ENCODE assay signal across 9 mouse cellular contexts in the genomic region with DNA sequence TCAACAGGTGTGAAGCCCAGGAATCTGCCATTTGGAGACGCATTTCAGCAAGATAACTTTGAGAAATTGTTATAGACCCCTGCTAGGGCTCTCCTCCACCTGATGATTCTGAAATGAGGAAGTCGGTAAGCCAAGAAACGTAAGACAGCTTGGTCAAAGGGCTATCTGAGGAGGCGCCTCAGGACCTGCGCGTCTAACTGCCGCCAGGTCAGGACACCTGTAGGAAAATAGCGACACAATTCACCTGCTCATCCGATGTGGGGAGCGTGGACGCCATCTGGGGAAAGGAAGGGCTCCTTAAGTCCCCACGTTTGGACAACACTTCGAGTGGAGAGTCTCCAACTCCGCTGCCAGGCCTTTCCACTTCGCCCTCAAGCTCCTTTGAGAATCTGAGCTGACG. TPM values are rescaled to one million over a fixed set of nuclear protein-coding genes. Genes with fewer than 3 reads are reported as not detected.
DNase-seq lines count a peak whose midpoint lies in the region; ATAC-seq and TF ChIP-seq lines count a peak whose summit lies in the region.
"Had no signal": no experiment of that assay in that cellular context is flagged by ENCODE, and none has a peak within 500 bp of the region (broad histone marks: within the 10 kb centered on the region; RNA-seq: fewer than 3 reads in every experiment).

No protein-coding gene starts in this region.

- no peak for DNase-seq in heart, adult 9 months (ENCODE audit: low spot score in 2 of 2)
- DNase-seq in G1E (ENCODE audit: low spot score) = no peak
- no peak for DNase-seq in midbrain, embryonic 10.5 days (ENCODE audit: low spot score)
- DNase-seq in adrenal gland, adult 2 months = no peak
- no peak for DNase-seq in left cerebral cortex, postnatal 14 days (ENCODE audit: low spot score in 2 of 2)
- DNase-seq in gastrocnemius, postnatal 10 days = no peak

- intact Hi-C loops in left cerebral cortex, postnatal 14 days (cut with DNase I) = no loop called here

- no peaks in the 10 kb centered on the region for H3K27me3 ChIP-seq in heart, embryonic 14.5 days (ENCODE audit: control insufficient read depth, insufficient read depth, low read length)
- H3K27me3 ChIP-seq in G1E (ENCODE audit: insufficient read depth, low read length) = no peaks in the 10 kb centered on the region
- no peaks in the 10 kb centered on the region for H3K27me3 ChIP-seq in hindbrain, embryonic 12.5 days
- H3K27me3 ChIP-seq in midbrain, embryonic 10.5 days (ENCODE audit: low read depth, poor library complexity, severe bottlenecking) = no peaks in the 10 kb centered on the region

- 2% methylated on average over 16 of the region's 16 CpGs for WGBS in heart, embryonic 14.5 days
- 2% methylated on average over 16 of the region's 16 CpGs for WGBS in hindbrain, embryonic 12.5 days
- 3% methylated on average over 16 of the region's 16 CpGs for WGBS in midbrain, embryonic 10.5 days

- H3K4me2 ChIP-seq in heart, embryonic 14.5 days (ENCODE audit: low read length) = peak overlapping the region; percentile 93
- peak overlapping the region; percentile 88 for H3K4me2 ChIP-seq in hindbrain, embryonic 12.5 days (replicated peaks)

- no peak for ATAC-seq in heart, embryonic 14.5 days (ENCODE audit: insufficient number of reproducible peaks, insufficient read depth, low FRiP score, low read depth)
- no peak for ATAC-seq in G1E (ENCODE audit: extremely low read depth, insufficient number of reproducible peaks, low FRiP score, poor library complexity, severe bottlenecking)
- ATAC-seq in hindbrain, embryonic 12.5 days (ENCODE audit: low FRiP score) = no peak; the same call in 1 of the 2 replicates

- peaks cover 28% of the 10 kb centered on the region for H3K36me3 ChIP-seq in heart, embryonic 14.5 days (ENCODE audit: control insufficient read depth, insufficient read depth, low read length)
- peaks cover 42% of the 10 kb centered on the region for H3K36me3 ChIP-seq in G1E (replicated peaks)
- H3K36me3 ChIP-seq in hindbrain, embryonic 12.5 days = peaks cover 3% of the 10 kb centered on the region; the same call in 1 of the 2 replicates
- H3K36me3 ChIP-seq in midbrain, embryonic 10.5 days = peaks cover 28% of the 10 kb centered on the region

- H3K4me1 ChIP-seq in heart, embryonic 14.5 days (ENCODE audit: control insufficient read depth in 2 of 2, insufficient read depth in 2 of 2, low read length in 2 of 2) = peaks cover 3 to 10% of the 10 kb centered on the region in 2 experiments; a peak in 3 of 4 replicates
- peaks cover 26% of the 10 kb centered on the region for H3K4me1 ChIP-seq in G1E (ENCODE audit: insufficient read depth, low read depth, low read length)
- peaks cover 16% of the 10 kb centered on the region for H3K4me1 ChIP-seq in hindbrain, embryonic 12.5 days
- peaks cover 24% of the 10 kb centered on the region for H3K4me1 ChIP-seq in midbrain, embryonic 10.5 days

- no peak for TF ChIP-seq CTCF in G1E (IDR thresholded peaks at IDR 0.05; ENCODE audit: low read depth, low read length)

- peak overlapping the region; percentile 55 to 58 for H3K27ac ChIP-seq in heart, embryonic 14.5 days (replicated peaks in 1 of 2; ENCODE audit: control insufficient read depth in 1 of 2, insufficient read depth in 1 of 2, low read depth in 2 of 2, low read length in 2 of 2)
- H3K27ac ChIP-seq in hindbrain, embryonic 12.5 days = no peak overlapping the region
- H3K27ac ChIP-seq in midbrain, embryonic 10.5 days (replicated peaks) = peak overlapping the region; percentile 87

- peak overlapping the region; percentile 63 to 85 for H3K4me3 ChIP-seq in heart, embryonic 14.5 days (ENCODE audit: control insufficient read depth in 1 of 2, insufficient read depth in 1 of 2, low read depth in 1 of 2, low read length in 2 of 2)
- H3K4me3 ChIP-seq in G1E (ENCODE audit: low read depth, low read length) = peak overlapping the region; percentile 76
- peak overlapping the region; percentile 54 for H3K4me3 ChIP-seq in hindbrain, embryonic 12.5 days
- peak overlapping the region; percentile 73 for H3K4me3 ChIP-seq in midbrain, embryonic 10.5 days

- H3K9me3 ChIP-seq in heart, embryonic 14.5 days (ENCODE audit: control insufficient read depth, low read length) = no peaks in the 10 kb centered on the region
- H3K9me3 ChIP-seq in G1E (replicated peaks) = no peaks in the 10 kb centered on the region
- no peaks in the 10 kb centered on the region for H3K9me3 ChIP-seq in hindbrain, embryonic 12.5 days (replicated peaks)
- H3K9me3 ChIP-seq in midbrain, embryonic 10.5 days (replicated peaks) = no peaks in the 10 kb centered on the region

- H3K9ac ChIP-seq in heart, embryonic 14.5 days (ENCODE audit: low read length) = peak overlapping the region; percentile 81
- H3K9ac ChIP-seq in hindbrain, embryonic 12.5 days = peak overlapping the region; percentile 55

RNA-seq across cellular contexts. Expression of a gene that starts 0.4 kb away (rescaled TPM):
- polyA plus RNA-seq in heart, embryonic 14.5 days (2014; fragmentation: Nextera tagmentation; extraction: Ambion mirVana) = 39.0 and 40.2 TPM in 2 replicates
- total RNA-seq in G1E (2014; fragmentation: Nextera tagmentation) = 57.5 and 71.6 TPM in 2 replicates
- total RNA-seq in G1E (2017) = 25.6 and 25.7 TPM in 2 replicates
- polyA plus RNA-seq in G1E (2012) = 26.0 and 28.7 TPM in 2 replicates
- polyA plus RNA-seq in hindbrain, embryonic 12.5 days (2016; fragmentation: Nextera tagmentation; extraction: Ambion mirVana) = 64.2 and 65.7 TPM in 2 replicates
- polyA plus RNA-seq in midbrain, embryonic 10.5 days (2016; fragmentation: Nextera tagmentation; extraction: Ambion mirVana) = 60.7 and 68.7 TPM in 2 replicates
- total RNA-seq in adrenal gland, adult 2 months (2021) = 100 to 1,000 TPM in 1 of 2 experiments, 10 to 100 TPM in 1; 75.7 to 106 TPM
- polyA plus RNA-seq in adrenal gland, adult 2 months (2012; rRNA removed) = 91.3 and 122 TPM in 2 replicates
- 100 to 1,000 TPM; 146 to 151 TPM for total RNA-seq in left cerebral cortex, postnatal 14 days (2021)
- 10 to 100 TPM; 31.5 to 34.3 TPM for total RNA-seq in gastrocnemius, postnatal 10 days (2021)

RNA-seq across cellular contexts. Expression of a gene that starts 12.5 kb away (rescaled TPM):
- 6.1 and 7.9 TPM in 2 replicates for polyA plus RNA-seq in heart, embryonic 14.5 days (2014; fragmentation: Nextera tagmentation; extraction: Ambion mirVana)
- 23.3 and 23.6 TPM in 2 replicates for total RNA-seq in G1E (2014; fragmentation: Nextera tagmentation)
- total RNA-seq in G1E (2017) = 24.2 and 26.7 TPM in 2 replicates
- polyA plus RNA-seq in G1E (2012) = 2.7 and 3.0 TPM in 2 replicates
- polyA plus RNA-seq in hindbrain, embryonic 12.5 days (2016; fragmentation: Nextera tagmentation; extraction: Ambion mirVana) = 12.1 and 13.4 TPM in 2 replicates
- polyA plus RNA-seq in midbrain, embryonic 10.5 days (2016; fragmentation: Nextera tagmentation; extraction: Ambion mirVana) = 7.0 and 10.8 TPM in 2 replicates
- 10 to 100 TPM; 11.7 to 19.7 TPM for total RNA-seq in adrenal gland, adult 2 months (2021)
- 3.2 and 4.1 TPM in 2 replicates for polyA plus RNA-seq in adrenal gland, adult 2 months (2012; rRNA removed)
- total RNA-seq in left cerebral cortex, postnatal 14 days (2021) = 10 to 100 TPM; 25.6 to 31.9 TPM
- total RNA-seq in gastrocnemius, postnatal 10 days (2021) = 1 to 10 TPM; 7.0 to 8.9 TPM

RNA-seq across cellular contexts. Expression of a gene that starts 12.6 kb away (rescaled TPM):
- 1.7 and 2.0 TPM in 2 replicates for polyA plus RNA-seq in heart, embryonic 14.5 days (2014; fragmentation: Nextera tagmentation; extraction: Ambion mirVana)
- total RNA-seq in G1E (2014; fragmentation: Nextera tagmentation) (not detected in 2 replicates), G1E (2017) (0.33 TPM in 1 of 2 replicates, not detected in the other)
- polyA plus RNA-seq in G1E (2012) = not detected in 2 replicates
- polyA plus RNA-seq in hindbrain, embryonic 12.5 days (2016; fragmentation: Nextera tagmentation; extraction: Ambion mirVana) = 3.0 and 3.2 TPM in 2 replicates
- polyA plus RNA-seq in midbrain, embryonic 10.5 days (2016; fragmentation: Nextera tagmentation; extraction: Ambion mirVana) = 4.1 and 5.1 TPM in 2 replicates
- total RNA-seq in adrenal gland, adult 2 months (2021) = under 1 TPM in 1 of 2 experiments, not detected in 1; 0.52 TPM
- not detected in 2 replicates for polyA plus RNA-seq in adrenal gland, adult 2 months (2012; rRNA removed)
- total RNA-seq in left cerebral cortex, postnatal 14 days (2021) = under 1 TPM; 0.44 to 0.55 TPM
- total RNA-seq in gastrocnemius, postnatal 10 days (2021) = 1 to 10 TPM in 1 of 2 experiments, under 1 TPM in 1; 0.61 to 1.0 TPM
- total RNA-seq: hematopoietic stem cell, adult 5-6 weeks had no signal

RNA-seq across cellular contexts. Expression of a gene that starts 24.7 kb away (rescaled TPM):
- polyA plus RNA-seq in heart, embryonic 14.5 days (2014; fragmentation: Nextera tagmentation; extraction: Ambion mirVana) = 1.0 and 1.1 TPM in 2 replicates
- total RNA-seq in G1E (2014; fragmentation: Nextera tagmentation) (2.8 and 3.9 TPM in 2 replicates), G1E (2017) (1.3 and 1.8 TPM in 2 replicates)
- polyA plus RNA-seq in G1E (2012) = 0.16 and 0.19 TPM in 2 replicates
- 2.0 and 2.1 TPM in 2 replicates for polyA plus RNA-seq in hindbrain, embryonic 12.5 days (2016; fragmentation: Nextera tagmentation; extraction: Ambion mirVana)
- 1.00 and 1.3 TPM in 2 replicates for polyA plus RNA-seq in midbrain, embryonic 10.5 days (2016; fragmentation: Nextera tagmentation; extraction: Ambion mirVana)
- 10 to 100 TPM in 1 of 2 experiments, 1 to 10 TPM in 1; 4.7 to 15.2 TPM for total RNA-seq in adrenal gland, adult 2 months (2021)
- polyA plus RNA-seq in adrenal gland, adult 2 months (2012; rRNA removed) = 2.7 and 5.0 TPM in 2 replicates
- total RNA-seq in left cerebral cortex, postnatal 14 days (2021) = 1 to 10 TPM; 4.8 to 4.9 TPM
- total RNA-seq in gastrocnemius, postnatal 10 days (2021) = 1 to 10 TPM; 1.2 to 1.6 TPM

RNA-seq across cellular contexts. Expression of a gene that starts 36.7 kb away (rescaled TPM):
- 7.1 and 7.6 TPM in 2 replicates for polyA plus RNA-seq in heart, embryonic 14.5 days (2014; fragmentation: Nextera tagmentation; extraction: Ambion mirVana)
- total RNA-seq in G1E (2014; fragmentation: Nextera tagmentation) (1.7 and 6.2 TPM in 2 replicates), G1E (2017) (2.2 and 2.5 TPM in 2 replicates)
- 8.2 and 11.1 TPM in 2 replicates for polyA plus RNA-seq in G1E (2012)
- polyA plus RNA-seq in hindbrain, embryonic 12.5 days (2016; fragmentation: Nextera tagmentation; extraction: Ambion mirVana) = 7.2 and 8.0 TPM in 2 replicates
- 5.0 and 8.5 TPM in 2 replicates for polyA plus RNA-seq in midbrain, embryonic 10.5 days (2016; fragmentation: Nextera tagmentation; extraction: Ambion mirVana)
- 1 to 10 TPM; 4.0 to 6.3 TPM for total RNA-seq in adrenal gland, adult 2 months (2021)
- 11.4 and 11.9 TPM in 2 replicates for polyA plus RNA-seq in adrenal gland, adult 2 months (2012; rRNA removed)
- total RNA-seq in left cerebral cortex, postnatal 14 days (2021) = 1 to 10 TPM; 8.7 to 10.0 TPM
- 1 to 10 TPM; 1.3 to 2.7 TPM for total RNA-seq in gastrocnemius, postnatal 10 days (2021)
